Mouse (Mus musculus) liver, postnatal 0 days (tissue): ENCODE measurements around the gene Rab36. TPM values are rescaled to one million over a fixed set of nuclear protein-coding genes. Genes with fewer than 3 reads are reported as not detected.

Experiments
- ATAC-seq: fragments of 200-750 bp; cut with Nextera tagmentation; 2 replicates; pipeline ENCODE4 v1.8.0; 2017; ENCODE audit warnings: mild to moderate bottlenecking, moderate library complexity
- DNase-seq: peaks from one replicate; pipeline ENCODE4 v3.0.0-alpha.2; 2016
- H3K27ac ChIP-seq: fragments of 300-500 bp; sonication (generic); 2 replicates; pipeline ENCODE4 v1.5.1; 2014; ENCODE audit warnings: antibody characterized with exemption, moderate library complexity, mild to moderate bottlenecking, low read depth
- H3K27me3 ChIP-seq: fragments of 300-500 bp; sonication (generic); 2 replicates; pipeline ENCODE4 v1.6.1; 2014; ENCODE audit warnings: low read length, control low read depth, mixed read lengths; ENCODE audit not compliant: insufficient read depth
- H3K36me3 ChIP-seq: fragments of 300-500 bp; sonication (generic); replicated peaks from 2 replicates; pipeline ENCODE4 v1.6.1; 2014; ENCODE audit warnings: mild to moderate bottlenecking, control low read depth, low read length, moderate library complexity, mixed read lengths; ENCODE audit not compliant: insufficient read depth
- H3K4me1 ChIP-seq: fragments of 300-500 bp; sonication (generic); 2 replicates; pipeline ENCODE4 v1.6.1; 2014; ENCODE audit warnings: antibody characterized with exemption, mild to moderate bottlenecking, control low read depth; ENCODE audit not compliant: insufficient read depth
- H3K4me2 ChIP-seq: fragments of 300-500 bp; sonication (generic); 2 replicates; pipeline ENCODE4 v1.6.1; 2014; ENCODE audit warnings: low read depth, mild to moderate bottlenecking, low read length, moderate library complexity, mixed read lengths
- H3K4me3 ChIP-seq: fragments of 300-500 bp; sonication (generic); 2 replicates; pipeline ENCODE4 v1.5.1; 2014; ENCODE audit warnings: low read depth, low read length
- H3K9ac ChIP-seq: fragments of 300-500 bp; sonication (generic); replicated peaks from 2 replicates; pipeline ENCODE4 v1.6.1; 2014; ENCODE audit warnings: mild to moderate bottlenecking, moderate library complexity
- H3K9me3 ChIP-seq: fragments of 300-500 bp; sonication (generic); 2 replicates; pipeline ENCODE4 v1.6.1; 2016; ENCODE audit warnings: mild to moderate bottlenecking, control low read depth, low read length, mixed read lengths
- CTCF ChIP-seq: sonication (generic); IDR thresholded peaks from 2 replicates; pipeline ENCODE4 v1.5.1; 2016; ENCODE audit warnings: antibody characterized with exemption, low read depth
- EP300 ChIP-seq: IDR thresholded peaks from 2 replicates; pipeline ENCODE4 v1.6.1; 2016; ENCODE audit warnings: antibody characterized with exemption, low read depth, mild to moderate bottlenecking
- WGBS: fragments of 180-500 bp; shearing (Covaris S2); extraction: QIAGEN DNeasy Blood & Tissue Kit; methylation state at CpG from one replicate; pipeline ENCODE4 v1.1.7; 2014; ENCODE audit not compliant: insufficient replicate concordance; 5-methylcytosine and 5-hydroxymethylcytosine counted together
- polyA plus RNA-seq: library from polyadenylated mRNA; unstranded; fragments of >200 nt; fragmentation: Nextera tagmentation; extraction: Ambion mirVana; gene quantifications from 2 replicates; pipeline ENCODE4 v1.2.1, GENCODE M21; 2015

Rab36 gene
- polyA plus RNA-seq, 1 experiment from 2014 or later = 1.7 TPM

GRCm38 (mm10) chr10:75052902-75053301 lies 16.0 kb downstream of the Rab36 start:
- TF ChIP-seq EP300 = no peak
- no peak for TF ChIP-seq CTCF
- Histone ChIP-seq H3K9ac (no peak overlapping the region), H3K9me3 (no peaks in the 10 kb centered on the region), H3K36me3 (no peaks in the 10 kb centered on the region), H3K4me2 (peak overlapping the region; percentile 33; the same call in 1 of the 2 replicates), H3K4me3 (no peak overlapping the region), H3K27me3 (no peaks in the 10 kb centered on the region), H3K27ac (peak overlapping the region; percentile 44), H3K4me1 (peaks cover 42% of the 10 kb centered on the region)
- ATAC-seq = peak; percentile 46
- peak; percentile 48 for DNase-seq
- WGBS = 59% methylated on average over 8 of the region's 8 CpGs

- peak overlapping the region; percentile 64 for H3K27ac ChIP-seq
- ATAC-seq (peak; percentile 81), DNase-seq (no peak)
- TF ChIP-seq CTCF = no peak
- TF ChIP-seq EP300 = no peak
- no peaks in the 10 kb centered on the region for H3K27me3 ChIP-seq
- 53% methylated on average over 4 of the region's 4 CpGs for WGBS
- no peaks in the 10 kb centered on the region for H3K36me3 ChIP-seq
- peaks cover 42% of the 10 kb centered on the region for H3K4me1 ChIP-seq
- H3K4me3 ChIP-seq = no peak overlapping the region
- H3K9ac ChIP-seq = no peak overlapping the region
- no peak overlapping the region for H3K4me2 ChIP-seq
- H3K9me3 ChIP-seq = no peaks in the 10 kb centered on the region
These were observed 16.8 kb downstream of the Rab36 start for GRCm38 (mm10) chr10:75053655-75054054.

GRCm38 (mm10) chr10:75054125-75054524 lies 17.3 kb downstream of the Rab36 start:
- peak; percentile 48 for ATAC-seq
- no peak for TF ChIP-seq CTCF
- TF ChIP-seq EP300 = no peak
- no peaks in the 10 kb centered on the region for H3K27me3 ChIP-seq
- H3K9ac ChIP-seq = no peak overlapping the region; the same call in 1 of the 2 replicates
- no peaks in the 10 kb centered on the region for H3K36me3 ChIP-seq
- no peak overlapping the region for H3K4me2 ChIP-seq
- H3K27ac ChIP-seq = peak overlapping the region; percentile 64
- no peak for DNase-seq
- 16% methylated on average over 6 of the region's 6 CpGs for WGBS
- peaks cover 42% of the 10 kb centered on the region for H3K4me1 ChIP-seq
- H3K4me3 ChIP-seq = no peak overlapping the region
- H3K9me3 ChIP-seq = no peaks in the 10 kb centered on the region

GRCm38 (mm10) chr10:75055672-75056071 lies 18.8 kb downstream of the Rab36 start:
- ATAC-seq (0 out of 2 replicates have a peak, but pooled peaks have one; percentile 1), DNase-seq (peak; percentile 41)
- no peaks in the 10 kb centered on the region for H3K9me3 ChIP-seq
- TF ChIP-seq EP300 = no peak
- no peak for TF ChIP-seq CTCF
- peaks cover 50% of the 10 kb centered on the region for H3K4me1 ChIP-seq
- H3K4me2 ChIP-seq = no peak overlapping the region
- no peak overlapping the region for H3K4me3 ChIP-seq
- H3K36me3 ChIP-seq = no peaks in the 10 kb centered on the region
- no peaks in the 10 kb centered on the region for H3K27me3 ChIP-seq
- 0 out of 2 replicates have a peak overlapping the region, but pooled peaks have one; percentile 1 for H3K27ac ChIP-seq
- H3K9ac ChIP-seq = no peak overlapping the region
- WGBS = 50% methylated on average over 5 of the region's 5 CpGs

GRCm38 (mm10) chr10:75056255-75056654 lies 19.4 kb downstream of the Rab36 start:
- H3K36me3 ChIP-seq = no peaks in the 10 kb centered on the region
- ATAC-seq = no peak
- H3K27ac ChIP-seq = no peak overlapping the region

GRCm38 (mm10) chr10:75058336-75058735 lies 21.5 kb downstream of the Rab36 start:
- Histone ChIP-seq H3K36me3 (no peaks in the 10 kb centered on the region), H3K27ac (no peak overlapping the region), H3K9ac (no peak overlapping the region), H3K4me2 (no peak overlapping the region), H3K4me1 (peaks cover 56% of the 10 kb centered on the region), H3K27me3 (peaks cover 8% of the 10 kb centered on the region; the same call in 1 of the 2 replicates), H3K4me3 (no peak overlapping the region), H3K9me3 (no peaks in the 10 kb centered on the region)
- ATAC-seq (no peak), DNase-seq (no peak)
- no peak for TF ChIP-seq CTCF
- TF ChIP-seq EP300 = no peak
- WGBS = 75% methylated on average over 8 of the region's 8 CpGs

More at GRCm38 (mm10) chr10:75056255-75056654, 19.4 kb downstream of the Rab36 start:
- TF ChIP-seq EP300 (no peak), CTCF (no peak)
- Histone ChIP-seq H3K4me2 (no peak overlapping the region), H3K9ac (no peak overlapping the region), H3K27me3 (no peaks in the 10 kb centered on the region), H3K4me3 (no peak overlapping the region), H3K4me1 (peaks cover 50% of the 10 kb centered on the region), H3K9me3 (no peaks in the 10 kb centered on the region)
- 39% methylated on average over 4 of the region's 4 CpGs for WGBS
- no peak for DNase-seq
